Mouse (Mus musculus): ENCODE measurements at regions not wholly inside any gene's neighbourhood (a gene's known extent, or its start where the extent isn't known, plus 50 kb on each side); places are given as distances from the start of the nearest gene placed in this dataset.
"Not testable (repeated sequence)": the region's sequence is repeated elsewhere in the genome, so short reads cannot be mapped to it uniquely, and the experiment has no call there.

DNA sequence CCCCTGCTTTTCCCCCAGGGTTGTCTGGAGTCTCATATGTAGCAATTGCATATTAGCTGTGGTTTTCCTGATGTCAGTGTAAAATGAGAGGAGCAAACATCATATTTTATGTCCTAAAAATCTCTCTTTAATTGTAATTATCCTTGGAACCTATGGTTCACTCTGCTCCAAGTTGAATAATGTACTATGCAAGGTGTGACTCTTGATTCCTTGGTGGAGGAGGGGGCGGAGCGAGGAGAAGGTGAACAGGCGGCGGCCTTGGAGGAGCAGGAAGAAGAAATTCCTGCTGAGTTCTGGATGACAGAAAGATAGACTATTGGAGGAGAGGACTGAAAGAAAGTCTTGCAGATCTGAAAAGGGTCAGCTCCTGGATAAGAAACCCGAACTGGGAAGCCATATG lies 233.8 kb upstream of the Cts3 start:
- not testable (repeated sequence) for TF ChIP-seq CTCF (IDR thresholded peaks at IDR 0.05; ENCODE audit: borderline replicate concordance, insufficient read depth, low read depth, low read length); POLR2A (IDR thresholded peaks at IDR 0.05; ENCODE audit: borderline replicate concordance, insufficient read depth, low read length)

Data from cerebellum, adult 2 months (tissue).